Mouse (Mus musculus) liver, postnatal 0 days (tissue): ENCODE measurements around the gene E030030I06Rik. TPM values are rescaled to one million over a fixed set of nuclear protein-coding genes. Genes with fewer than 3 reads are reported as not detected.
"Not testable (repeated sequence)": the region's sequence is repeated elsewhere in the genome, so short reads cannot be mapped to it uniquely, and the experiment has no call there.

Source experiments
- ATAC-seq: fragments of 200-750 bp; cut with Nextera tagmentation; 2 replicates; pipeline ENCODE4 v1.8.0; 2017; ENCODE audit warnings: mild to moderate bottlenecking, moderate library complexity
- DNase-seq: peaks from one replicate; pipeline ENCODE4 v3.0.0-alpha.2; 2016
- H3K27ac ChIP-seq: fragments of 300-500 bp; sonication (generic); 2 replicates; pipeline ENCODE4 v1.5.1; 2014; ENCODE audit warnings: antibody characterized with exemption, moderate library complexity, mild to moderate bottlenecking, low read depth
- H3K27me3 ChIP-seq: fragments of 300-500 bp; sonication (generic); 2 replicates; pipeline ENCODE4 v1.6.1; 2014; ENCODE audit warnings: low read length, control low read depth, mixed read lengths; ENCODE audit not compliant: insufficient read depth
- H3K36me3 ChIP-seq: fragments of 300-500 bp; sonication (generic); replicated peaks from 2 replicates; pipeline ENCODE4 v1.6.1; 2014; ENCODE audit warnings: mild to moderate bottlenecking, control low read depth, low read length, moderate library complexity, mixed read lengths; ENCODE audit not compliant: insufficient read depth
- H3K4me1 ChIP-seq: fragments of 300-500 bp; sonication (generic); 2 replicates; pipeline ENCODE4 v1.6.1; 2014; ENCODE audit warnings: antibody characterized with exemption, mild to moderate bottlenecking, control low read depth; ENCODE audit not compliant: insufficient read depth
- H3K4me2 ChIP-seq: fragments of 300-500 bp; sonication (generic); 2 replicates; pipeline ENCODE4 v1.6.1; 2014; ENCODE audit warnings: low read depth, mild to moderate bottlenecking, low read length, moderate library complexity, mixed read lengths
- H3K4me3 ChIP-seq: fragments of 300-500 bp; sonication (generic); 2 replicates; pipeline ENCODE4 v1.5.1; 2014; ENCODE audit warnings: low read depth, low read length
- H3K9ac ChIP-seq: fragments of 300-500 bp; sonication (generic); replicated peaks from 2 replicates; pipeline ENCODE4 v1.6.1; 2014; ENCODE audit warnings: mild to moderate bottlenecking, moderate library complexity
- H3K9me3 ChIP-seq: fragments of 300-500 bp; sonication (generic); 2 replicates; pipeline ENCODE4 v1.6.1; 2016; ENCODE audit warnings: mild to moderate bottlenecking, control low read depth, low read length, mixed read lengths
- CTCF ChIP-seq: sonication (generic); IDR thresholded peaks from 2 replicates; pipeline ENCODE4 v1.5.1; 2016; ENCODE audit warnings: antibody characterized with exemption, low read depth
- EP300 ChIP-seq: IDR thresholded peaks from 2 replicates; pipeline ENCODE4 v1.6.1; 2016; ENCODE audit warnings: antibody characterized with exemption, low read depth, mild to moderate bottlenecking
- WGBS: fragments of 180-500 bp; shearing (Covaris S2); extraction: QIAGEN DNeasy Blood & Tissue Kit; methylation state at CpG from one replicate; pipeline ENCODE4 v1.1.7; 2014; ENCODE audit not compliant: insufficient replicate concordance; 5-methylcytosine and 5-hydroxymethylcytosine counted together
- polyA plus RNA-seq: library from polyadenylated mRNA; unstranded; fragments of >200 nt; fragmentation: Nextera tagmentation; extraction: Ambion mirVana; gene quantifications from 2 replicates; pipeline ENCODE4 v1.2.1, GENCODE M21; 2015

E030030I06Rik gene
- 6.8 and 8.2 TPM in 2 replicates for polyA plus RNA-seq

DNA sequence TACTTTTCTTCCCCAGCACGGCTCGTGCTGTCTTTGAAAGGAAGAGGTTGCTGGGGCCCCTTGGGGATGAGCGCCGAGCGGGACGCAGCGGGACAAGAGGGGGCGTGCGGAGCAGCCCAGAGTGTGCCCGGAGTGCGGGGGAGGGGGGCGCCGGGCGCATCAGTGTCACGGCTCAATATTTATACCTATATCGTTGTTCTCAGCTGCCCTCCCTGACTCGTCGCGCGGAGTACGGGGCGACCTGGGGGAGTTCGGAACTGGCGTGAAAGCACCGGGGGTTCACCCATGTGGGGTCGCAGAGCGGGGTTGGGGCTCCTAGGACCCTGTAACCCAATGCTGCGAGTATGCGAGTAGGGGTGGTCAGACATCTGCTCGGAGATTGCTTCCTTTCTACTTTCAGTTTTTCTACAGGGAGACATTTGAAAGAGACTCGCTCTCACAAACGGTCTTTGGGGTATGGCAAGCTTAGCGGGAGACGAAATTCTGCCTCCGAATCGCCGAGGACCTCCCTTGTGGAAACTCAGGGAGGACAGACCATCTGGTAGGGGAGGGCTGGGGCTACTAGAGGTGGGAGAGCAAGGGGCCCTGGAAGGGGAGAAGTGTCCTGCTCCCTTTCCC is at the start of gene E030030I06Rik:
TSS of gene E030030I06Rik (minus strand) at position 198 of the 618 bp plus-strand sequence.
- under 1% methylated on average over 33 of the region's 37 CpGs for whole genome bisulfite sequencing

DNA sequence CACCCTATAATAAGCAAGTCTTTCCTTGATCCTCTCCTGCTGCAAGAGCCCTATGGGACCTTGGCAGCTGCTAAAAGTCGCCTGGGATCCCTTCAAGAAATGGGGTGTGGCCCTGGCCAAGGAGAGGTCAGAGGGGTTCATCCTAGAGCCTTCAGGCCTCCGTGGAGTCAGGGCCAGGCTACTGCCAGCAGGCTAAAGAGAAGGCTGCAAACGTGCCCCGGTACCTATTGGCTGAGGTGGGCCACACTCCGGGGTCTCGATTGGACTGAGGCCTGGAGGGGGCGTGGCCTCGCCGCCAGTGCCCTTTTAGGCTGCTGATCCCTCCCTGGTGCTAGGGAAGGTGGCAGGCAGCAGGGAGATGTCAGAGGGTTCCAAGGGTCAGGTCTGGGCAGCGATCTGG is 42.0 kb upstream of the E030030I06Rik start:
- not testable (repeated sequence) for H3K9ac ChIP-seq, H3K4me3 ChIP-seq, H3K27me3 ChIP-seq, H3K4me1 ChIP-seq, H3K9me3 ChIP-seq, H3K4me2 ChIP-seq, H3K27ac ChIP-seq, H3K36me3 ChIP-seq, DNase-seq, ATAC-seq
- WGBS: 0% methylated on average over 6 of the region's 10 CpGs

More for the DNA sequence above, at the start of gene E030030I06Rik:
- peak; percentile 27 for DNase-seq
- ATAC-seq: peak; percentile 20
- Histone ChIP-seq H3K9ac (peak within 1 kb of the TSS; percentile 71), H3K27ac (peak within 1 kb of the TSS; percentile 86), H3K4me2 (peak within 1 kb of the TSS; percentile 96), H3K9me3 (no peaks in the 10 kb centered on the region), H3K27me3 (peaks cover 40% of the 10 kb centered on the region), H3K4me3 (peak within 1 kb of the TSS; percentile 68), H3K4me1 (peaks cover 10% of the 10 kb centered on the region; the same call in 1 of the 2 replicates), H3K36me3 (no peaks in the 10 kb centered on the region)
- TF ChIP-seq EP300: no peak
- no peak for TF ChIP-seq CTCF

DNA sequence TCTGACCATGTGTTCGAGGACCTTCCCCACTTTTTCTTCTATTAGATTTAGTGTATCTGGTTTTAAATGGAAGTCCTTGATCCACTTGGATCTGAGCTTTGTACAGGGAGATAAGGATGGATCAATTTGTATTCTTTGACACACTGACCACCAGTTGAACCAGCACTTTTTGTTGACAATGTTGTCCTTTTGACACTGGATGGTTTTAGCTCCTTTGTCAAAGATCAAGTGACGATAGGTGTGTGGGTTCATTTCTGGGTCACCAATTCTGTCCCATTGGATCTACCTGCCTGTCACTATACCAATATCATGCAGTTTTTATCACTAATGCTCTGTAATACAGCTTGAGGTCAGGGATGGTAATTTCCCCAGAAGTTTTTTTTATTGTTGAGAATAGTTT is 27.4 kb upstream of the E030030I06Rik start:
- not testable (repeated sequence) for H3K4me1 ChIP-seq, H3K4me2 ChIP-seq, H3K9ac ChIP-seq, H3K36me3 ChIP-seq, H3K9me3 ChIP-seq, H3K27ac ChIP-seq, H3K4me3 ChIP-seq, H3K27me3 ChIP-seq, DNase-seq
- WGBS: 70% methylated on average over 2 of the region's 2 CpGs
- ATAC-seq: peak; percentile 83

DNA sequence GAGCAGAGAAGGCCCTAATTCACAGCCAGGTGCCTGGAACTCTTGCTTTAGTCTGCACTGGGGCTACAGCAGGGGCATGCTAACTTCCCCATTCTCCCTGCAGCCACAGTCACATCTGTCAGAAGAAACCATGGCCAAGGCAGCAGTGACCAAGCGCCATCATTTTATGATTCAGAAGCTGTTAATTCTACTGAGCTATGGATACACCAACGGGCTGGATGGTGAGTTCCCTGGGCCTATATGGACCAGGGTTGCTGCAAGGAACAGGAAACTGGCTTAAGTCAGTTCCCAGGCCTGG is 25.1 kb upstream of the E030030I06Rik start:
- H3K9me3 ChIP-seq, H3K36me3 ChIP-seq, ATAC-seq, H3K27me3 ChIP-seq, DNase-seq, H3K27ac ChIP-seq, H3K4me3 ChIP-seq, H3K4me1 ChIP-seq, H3K9ac ChIP-seq, H3K4me2 ChIP-seq: not testable (repeated sequence)
- 46% methylated on average over 1 of the region's 2 CpGs for WGBS

DNA sequence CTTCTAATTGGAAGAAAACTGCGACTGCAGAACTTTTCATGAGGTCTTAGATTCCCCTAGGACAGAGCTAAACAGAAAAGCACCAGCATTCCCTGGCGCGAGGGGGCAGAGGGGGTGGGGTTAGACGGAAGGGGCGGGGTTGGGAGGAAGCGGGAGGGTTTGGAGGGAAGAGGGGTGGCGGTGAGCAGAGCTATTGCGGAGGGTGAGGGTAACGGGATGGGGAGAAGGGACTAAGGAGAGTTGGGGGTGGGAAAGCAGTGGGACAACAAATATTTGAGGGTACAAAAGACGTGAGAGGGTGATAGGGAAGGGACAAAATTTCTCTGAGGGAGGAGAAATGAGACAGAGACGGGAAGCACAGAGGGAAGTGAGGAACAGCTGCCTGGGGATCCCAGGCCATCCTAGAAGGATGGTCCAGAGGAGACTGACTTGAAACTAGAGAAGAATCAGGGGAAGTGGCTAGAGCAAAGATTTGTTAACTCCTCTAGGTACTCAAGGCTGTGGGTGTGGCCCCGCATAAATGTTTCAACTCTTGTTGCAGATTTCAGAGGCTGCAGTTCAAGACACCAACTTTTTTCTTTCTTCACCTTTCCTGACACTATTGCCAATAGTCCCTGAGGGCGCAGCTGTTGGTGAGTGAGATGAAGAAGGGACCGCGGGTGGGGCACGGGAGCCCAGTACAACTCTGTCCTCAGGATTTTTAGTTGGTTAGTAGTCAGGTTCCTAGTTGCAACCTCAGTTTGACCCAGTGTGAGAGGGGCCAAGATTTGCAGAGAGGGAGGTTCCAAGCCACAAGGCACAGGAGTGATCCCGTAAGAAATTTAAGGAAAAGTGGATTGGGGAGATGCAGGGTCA is 24.5 kb upstream of the E030030I06Rik start:
- not testable (repeated sequence) for H3K4me2 ChIP-seq

DNA sequence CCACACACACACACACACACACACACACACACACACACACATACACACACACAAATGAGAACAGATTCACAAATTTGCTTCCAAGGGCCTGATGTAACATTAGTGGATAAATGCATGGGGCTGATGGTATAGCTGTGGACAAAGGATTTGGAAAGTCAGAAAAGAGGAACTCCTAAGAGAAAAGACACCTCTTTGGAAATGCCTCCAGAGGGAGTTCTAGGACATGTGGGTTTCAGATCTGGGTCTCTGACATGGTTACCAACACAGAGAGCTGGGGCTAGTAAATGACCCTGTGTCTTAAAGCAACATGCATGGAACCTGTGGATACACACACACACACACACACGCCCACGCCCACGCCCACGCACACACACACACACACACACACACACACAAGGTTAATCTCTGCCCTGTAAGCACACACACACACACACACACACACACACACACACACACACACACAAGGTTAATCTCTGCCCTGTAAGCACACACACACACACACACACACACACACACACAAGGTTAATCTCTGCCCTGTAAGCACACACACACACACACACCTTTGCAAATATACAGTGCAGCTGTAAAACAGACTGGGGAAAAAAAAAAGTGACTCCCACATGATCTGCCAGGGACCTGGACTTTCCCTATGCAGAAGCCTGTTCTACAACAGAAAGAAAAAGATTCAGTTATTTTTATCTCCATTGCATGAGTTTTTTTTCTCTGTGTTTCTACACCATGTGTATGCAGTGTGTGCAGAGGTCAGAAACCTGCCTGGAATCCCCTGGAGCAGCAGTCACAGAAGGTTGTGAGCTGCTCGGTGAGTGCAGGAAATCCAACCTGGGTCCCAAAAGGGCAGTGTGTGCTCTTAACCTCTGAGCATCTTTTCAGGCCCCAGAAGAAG is 23.6 kb upstream of the E030030I06Rik start:
- not testable (repeated sequence) for H3K9ac ChIP-seq
- 67% methylated on average over 4 of the region's 5 CpGs for WGBS

More for the DNA sequence above, 24.5 kb upstream of the E030030I06Rik start:
- not testable (repeated sequence) for ATAC-seq, H3K4me1 ChIP-seq, H3K27me3 ChIP-seq, H3K4me3 ChIP-seq, H3K9me3 ChIP-seq, H3K27ac ChIP-seq, H3K36me3 ChIP-seq, H3K9ac ChIP-seq, DNase-seq
- 11% methylated on average over 10 of the region's 17 CpGs for WGBS

DNA sequence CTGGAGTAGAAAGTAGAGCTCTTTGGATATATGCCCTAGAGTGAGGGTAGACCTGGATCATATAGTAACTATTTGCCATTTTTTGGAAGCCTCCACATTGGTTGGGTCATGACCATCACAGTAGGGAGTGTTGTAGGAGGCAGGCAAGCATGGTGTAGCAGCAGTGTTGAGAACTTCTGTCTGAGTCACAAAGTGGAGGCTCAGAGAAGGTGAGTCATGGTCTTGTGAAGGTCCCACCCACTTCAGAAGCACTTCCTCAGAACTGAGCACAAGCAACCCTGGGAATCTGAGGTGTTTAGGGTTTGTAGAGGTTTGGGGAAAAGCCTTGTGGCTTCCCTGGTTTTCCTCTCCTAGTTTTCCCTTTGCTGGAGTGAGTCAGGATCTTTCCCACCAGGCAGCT is 20.0 kb upstream of the E030030I06Rik start:
- ATAC-seq, H3K4me1 ChIP-seq, H3K9me3 ChIP-seq, H3K27me3 ChIP-seq, H3K27ac ChIP-seq, H3K4me3 ChIP-seq, H3K9ac ChIP-seq, DNase-seq, H3K36me3 ChIP-seq, H3K4me2 ChIP-seq: not testable (repeated sequence)

More for the DNA sequence above, 23.6 kb upstream of the E030030I06Rik start:
- not testable (repeated sequence) for H3K4me1 ChIP-seq, H3K4me2 ChIP-seq, H3K4me3 ChIP-seq, H3K36me3 ChIP-seq, H3K27ac ChIP-seq, H3K27me3 ChIP-seq, DNase-seq, H3K9me3 ChIP-seq
- peak; percentile 51 for ATAC-seq

DNA sequence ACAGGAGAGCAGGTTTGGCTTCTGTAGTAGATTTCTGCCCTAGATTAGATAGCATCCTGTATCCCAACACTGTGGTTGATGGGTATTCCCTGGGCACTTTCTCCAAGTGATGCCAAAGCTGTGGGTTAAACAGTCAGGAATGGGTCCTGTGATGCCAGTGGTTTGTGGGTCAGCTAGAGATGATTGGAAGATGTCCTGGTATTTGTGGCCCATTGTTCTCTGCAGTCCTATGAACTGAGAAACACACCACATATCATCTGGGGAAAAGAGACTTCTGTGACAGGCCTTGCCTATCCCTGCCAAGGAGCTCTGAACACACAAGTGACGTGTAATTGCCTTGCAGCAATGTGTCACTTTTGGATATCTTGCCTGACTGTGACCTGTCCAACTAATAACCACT is 18.0 kb upstream of the E030030I06Rik start:
- not testable (repeated sequence) for DNase-seq, H3K4me2 ChIP-seq, H3K27ac ChIP-seq, H3K36me3 ChIP-seq, ATAC-seq, H3K9ac ChIP-seq, H3K27me3 ChIP-seq, H3K4me3 ChIP-seq, H3K4me1 ChIP-seq, H3K9me3 ChIP-seq
- WGBS: 43% methylated on average over 1 of the region's 1 CpGs

DNA sequence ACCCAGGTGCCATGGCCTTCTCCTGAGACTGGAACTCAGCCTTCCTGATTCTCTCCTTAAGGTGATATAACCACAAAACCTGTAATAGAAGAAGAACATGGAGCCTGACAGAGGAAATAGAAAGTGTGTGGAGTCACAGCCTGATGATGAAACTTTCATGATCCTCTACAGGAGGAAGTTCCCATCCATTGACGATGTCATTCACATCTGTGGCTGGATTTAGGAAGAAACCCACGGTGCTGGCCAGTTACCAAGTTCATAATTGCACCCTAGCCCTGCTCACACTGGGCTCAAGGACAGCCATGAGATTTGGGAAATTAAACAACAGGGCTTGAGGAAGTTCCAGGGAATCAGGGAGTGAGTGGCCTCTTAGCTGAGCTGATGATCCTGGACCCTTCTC is 17.0 kb upstream of the E030030I06Rik start:
- H3K36me3 ChIP-seq, H3K4me2 ChIP-seq, H3K27ac ChIP-seq, DNase-seq, H3K9ac ChIP-seq, H3K4me1 ChIP-seq, ATAC-seq, H3K9me3 ChIP-seq, H3K27me3 ChIP-seq, H3K4me3 ChIP-seq: not testable (repeated sequence)
- 45% methylated on average over 2 of the region's 2 CpGs for WGBS
